ENCODE assay signal across 24 mouse cellular contexts in the genomic region with DNA sequence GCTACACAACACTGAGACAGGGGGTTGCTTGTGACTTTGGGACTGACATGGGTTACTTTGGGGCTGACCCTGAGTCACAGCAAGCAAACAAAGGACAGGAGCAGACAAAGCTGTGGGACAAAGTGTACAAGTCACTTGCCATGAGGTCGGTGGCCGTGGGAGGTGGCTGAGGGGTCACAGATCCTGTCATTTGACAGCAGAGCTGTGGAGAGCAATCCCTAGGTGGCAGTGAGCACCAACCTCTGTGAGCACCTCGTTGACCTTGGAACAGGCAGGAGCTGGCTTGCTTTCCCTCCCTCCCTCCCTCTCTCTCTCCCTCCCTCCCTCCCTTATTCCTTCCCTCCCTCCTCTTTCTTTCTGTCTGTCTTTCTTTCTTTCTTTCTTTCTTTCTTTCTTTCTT.
DNase-seq lines count a peak whose midpoint lies in the region; ATAC-seq and TF ChIP-seq lines count a peak whose summit lies in the region.
"Had no signal": no experiment of that assay in that cellular context is flagged by ENCODE, and none has a peak within 500 bp of the region (broad histone marks: within the 10 kb centered on the region; RNA-seq: fewer than 3 reads in every experiment).

No protein-coding gene starts in this region.

- H3K9me3 ChIP-seq in heart, postnatal 0 days (replicated peaks; ENCODE audit: control insufficient read depth, low read length), result no peaks in the 10 kb centered on the region
- no peaks in the 10 kb centered on the region for H3K9me3 ChIP-seq in liver, embryonic 14.5 days (ENCODE audit: control insufficient read depth, low read length)
- H3K9me3 ChIP-seq in liver, embryonic 11.5 days (ENCODE audit: control insufficient read depth, low read length), result no peaks in the 10 kb centered on the region
- H3K9me3 ChIP-seq: embryonic facial prominence, embryonic 15.5 days; G1E; limb, embryonic 15.5 days; midbrain, embryonic 15.5 days had no signal

- H3K27ac ChIP-seq in heart, adult 2 months, result no peak overlapping the region
- H3K27ac ChIP-seq in heart, postnatal 0 days (ENCODE audit: low read depth), result no peak overlapping the region
- H3K27ac ChIP-seq in liver, embryonic 14.5 days, result no peak overlapping the region
- H3K27ac ChIP-seq in liver, embryonic 11.5 days (ENCODE audit: low read depth, low read length), result no peak overlapping the region
- H3K27ac ChIP-seq: embryonic facial prominence, embryonic 15.5 days; hindbrain, embryonic 14.5 days; layer of hippocampus, adult 2 months; limb, embryonic 15.5 days; midbrain, embryonic 15.5 days had no signal

- no peak for TF ChIP-seq POLR2A in heart, adult 2 months (IDR thresholded peaks at IDR 0.05; ENCODE audit: insufficient read depth, low read depth, low read length)

- no peak overlapping the region for H3K4me3 ChIP-seq in heart, adult 2 months
- no peak overlapping the region for H3K4me3 ChIP-seq in heart, postnatal 0 days (ENCODE audit: low read depth, low read length)
- no peak overlapping the region for H3K4me3 ChIP-seq in liver, embryonic 14.5 days (ENCODE audit: insufficient read depth in 1 of 2, low read depth in 2 of 2, low read length in 2 of 2)
- H3K4me3 ChIP-seq in liver, embryonic 11.5 days (ENCODE audit: low read depth, low read length), result no peak overlapping the region
- H3K4me3 ChIP-seq: embryonic facial prominence, embryonic 15.5 days; layer of hippocampus, adult 2 months; limb, embryonic 15.5 days; midbrain, embryonic 15.5 days; myocyte had no signal

- H3K9ac ChIP-seq in heart, adult 2 months (ENCODE audit: low read depth, low read length), result no peak overlapping the region
- H3K9ac ChIP-seq in heart, postnatal 0 days (replicated peaks; ENCODE audit: low read depth, low read length), result no peak overlapping the region
- no peak overlapping the region for H3K9ac ChIP-seq in liver, embryonic 14.5 days (replicated peaks)
- H3K9ac ChIP-seq in liver, embryonic 11.5 days (ENCODE audit: low read depth, low read length), result no peak overlapping the region
- H3K9ac ChIP-seq: embryonic facial prominence, embryonic 15.5 days; hindbrain, embryonic 14.5 days; limb, embryonic 15.5 days; midbrain, embryonic 15.5 days had no signal

- 45% methylated on average over 3 of the region's 3 CpGs for WGBS in heart, adult 2 months
- WGBS in heart, postnatal 0 days, result 42% methylated on average over 3 of the region's 3 CpGs
- 44% methylated on average over 3 of the region's 3 CpGs for WGBS in liver, embryonic 14.5 days (ENCODE audit: insufficient replicate concordance)
- WGBS in liver, embryonic 11.5 days, result 72% methylated on average over 3 of the region's 3 CpGs

- peak; percentile 64; the same call in 1 of the 2 replicates for ATAC-seq in heart, postnatal 0 days (ENCODE audit: insufficient read depth, low read depth)
- ATAC-seq in liver, embryonic 14.5 days (ENCODE audit: insufficient read depth), result no peak
- ATAC-seq in liver, embryonic 11.5 days (replicated peaks; ENCODE audit: low FRiP score), result no peak
- ATAC-seq: activated CD4-positive, CD25-positive, alpha-beta regulatory T cell, adult 4 months; midbrain, embryonic 15.5 days had no signal

- H3K4me1 ChIP-seq in heart, adult 2 months (ENCODE audit: control insufficient read depth, insufficient read depth, low read length), result peaks cover 1% of the 10 kb centered on the region; the same call in 1 of the 2 replicates
- peaks cover 17% of the 10 kb centered on the region for H3K4me1 ChIP-seq in heart, postnatal 0 days (ENCODE audit: control insufficient read depth, insufficient read depth)
- peaks cover 0 to 4% of the 10 kb centered on the region in 2 experiments; a peak in 2 of 4 replicates for H3K4me1 ChIP-seq in liver, embryonic 14.5 days (replicated peaks; ENCODE audit: control insufficient read depth in 2 of 2, insufficient read depth in 2 of 2, low read length in 1 of 2)
- peaks cover 16% of the 10 kb centered on the region for H3K4me1 ChIP-seq in liver, embryonic 11.5 days (replicated peaks; ENCODE audit: control insufficient read depth, insufficient read depth, low read length)
- H3K4me1 ChIP-seq: midbrain, embryonic 15.5 days had no signal

- DNase-seq in heart, adult 2 months, result no peak
- no peak for DNase-seq in heart, adult 8-10 months (ENCODE audit: low spot score)
- no peak for DNase-seq in heart, postnatal 0 days (ENCODE audit: low spot score)
- DNase-seq in heart, postnatal 14 days, result no peak
- no peak for DNase-seq in liver, embryonic 14.5 days (ENCODE audit: low read depth in 3 of 3, low spot score in 3 of 3)
- DNase-seq in liver, embryonic 11.5 days (ENCODE audit: low spot score), result no peak
- DNase-seq in adrenal gland, adult 8-10 months, result no peak
- DNase-seq: adrenal gland, postnatal 14 days; cerebellum, postnatal 14 days; embryo, embryonic 11 days; kidney, postnatal 10 days; layer of hippocampus, postnatal 36 days; lung, postnatal 14 days; right cerebral cortex, postnatal 14 days; spleen, adult 18-20 months; thymus, postnatal 25 days had no signal

- peaks cover 2% of the 10 kb centered on the region for H3K79me2 ChIP-seq in heart, adult 2 months (replicated peaks; ENCODE audit: control insufficient read depth, insufficient read depth, low read length)

- intact Hi-C loops in heart, adult 2 months (cut with DNase I), result loop anchor here (1.0 kb wide), 1 partner anchor 36 kb away; no protein-coding TSS in a partner anchor
- intact Hi-C loops in heart, postnatal 14 days (cut with DNase I), result no loop called here

- TF ChIP-seq EP300 in heart, adult 2 months (IDR thresholded peaks at IDR 0.05; ENCODE audit: insufficient read depth, low read depth, low read length), result no peak
- TF ChIP-seq EP300 in heart, postnatal 0 days (IDR thresholded peaks at IDR 0.05; ENCODE audit: low read depth), result no peak
- no peak for TF ChIP-seq EP300 in liver, embryonic 14.5 days (IDR thresholded peaks at IDR 0.05; ENCODE audit: low read depth)

- H3K4me2 ChIP-seq in heart, postnatal 0 days (ENCODE audit: low read depth, low read length), result no peak overlapping the region
- no peak overlapping the region for H3K4me2 ChIP-seq in liver, embryonic 14.5 days (ENCODE audit: low read depth)
- no peak overlapping the region for H3K4me2 ChIP-seq in liver, embryonic 11.5 days
- H3K4me2 ChIP-seq: embryonic facial prominence, embryonic 15.5 days; hindbrain, embryonic 14.5 days; limb, embryonic 15.5 days; midbrain, embryonic 15.5 days had no signal

- TF ChIP-seq CTCF in heart, adult 2 months (IDR thresholded peaks at IDR 0.05), result 0 out of 2 replicates have a peak, but pooled peaks have one; percentile 11
- no peak; the same call in 1 of the 2 replicates for TF ChIP-seq CTCF in heart, postnatal 0 days (IDR thresholded peaks at IDR 0.05; ENCODE audit: low read depth)
- 0 out of 2 replicates have a peak, but pooled peaks have one; percentile 15 for TF ChIP-seq CTCF in liver, embryonic 14.5 days (IDR thresholded peaks at IDR 0.05; ENCODE audit: low read depth)

- H3K36me3 ChIP-seq in heart, adult 2 months (ENCODE audit: control insufficient read depth, insufficient read depth, low read length), result no peaks in the 10 kb centered on the region
- H3K36me3 ChIP-seq in heart, postnatal 0 days (replicated peaks; ENCODE audit: control insufficient read depth, insufficient read depth, low read length), result peaks cover 11% of the 10 kb centered on the region
- no peaks in the 10 kb centered on the region for H3K36me3 ChIP-seq in liver, embryonic 14.5 days (replicated peaks; ENCODE audit: control insufficient read depth, insufficient read depth, low read depth)
- no peaks in the 10 kb centered on the region for H3K36me3 ChIP-seq in liver, embryonic 11.5 days (ENCODE audit: control insufficient read depth, insufficient read depth, low read length)
- H3K36me3 ChIP-seq: G1E; midbrain, embryonic 15.5 days had no signal

- H3K27me3 ChIP-seq in heart, adult 2 months (ENCODE audit: control insufficient read depth, insufficient read depth, low read length), result no peaks in the 10 kb centered on the region
- H3K27me3 ChIP-seq in heart, postnatal 0 days (ENCODE audit: control insufficient read depth, insufficient read depth, low read length), result no peaks in the 10 kb centered on the region
- no peaks in the 10 kb centered on the region for H3K27me3 ChIP-seq in liver, embryonic 14.5 days (ENCODE audit: control insufficient read depth, insufficient read depth, low read length)
- no peaks in the 10 kb centered on the region for H3K27me3 ChIP-seq in liver, embryonic 11.5 days (replicated peaks; ENCODE audit: control insufficient read depth, insufficient read depth, low read length)
- H3K27me3 ChIP-seq: embryonic facial prominence, embryonic 15.5 days; limb, embryonic 15.5 days; midbrain, embryonic 15.5 days had no signal
